Mouse (Mus musculus) gastrocnemius, postnatal 4 days (tissue): ENCODE results near the gene Dpp4. TPM values are rescaled to one million over a fixed set of nuclear protein-coding genes. Genes with fewer than 3 reads are reported as not detected.

Experiments used
- DNase-seq, 2 experiments: peaks; one replicate each; pipeline ENCODE4 v3.0.0; 2021 to 2022; ENCODE audit warnings: low spot score in 2 of 2, mixed read lengths in 2 of 2
- long read RNA-seq, 2 experiments: library from polyadenylated mRNA; stranded (forward); transcript quantifications; one replicate each; pipeline ENCODE4 v2.0.0; 2021
- total RNA-seq, 2 experiments: library from RNA; stranded (reverse); gene quantifications; 2 replicates each; pipeline ENCODE4 v1.2.3; 2021

Dpp4 gene
- total RNA-seq = 10 to 100 TPM; 15.6 to 17.5 TPM
- long read RNA-seq, experiment 1, full-length matches to known transcripts = 17 of 22 reads
- long read RNA-seq, experiment 1, partial matches to known transcripts = 3 of 22 reads
- long read RNA-seq, experiment 1, other reads (novel, unspliced or antisense) = 2 of 22 reads
- long read RNA-seq, experiment 2, full-length matches to known transcripts = 18 of 20 reads
- long read RNA-seq, experiment 2, partial matches to known transcripts = 2 of 20 reads
- long read RNA-seq, experiment 2, other reads (novel, unspliced or antisense) = 0 of 20 reads

DNA sequence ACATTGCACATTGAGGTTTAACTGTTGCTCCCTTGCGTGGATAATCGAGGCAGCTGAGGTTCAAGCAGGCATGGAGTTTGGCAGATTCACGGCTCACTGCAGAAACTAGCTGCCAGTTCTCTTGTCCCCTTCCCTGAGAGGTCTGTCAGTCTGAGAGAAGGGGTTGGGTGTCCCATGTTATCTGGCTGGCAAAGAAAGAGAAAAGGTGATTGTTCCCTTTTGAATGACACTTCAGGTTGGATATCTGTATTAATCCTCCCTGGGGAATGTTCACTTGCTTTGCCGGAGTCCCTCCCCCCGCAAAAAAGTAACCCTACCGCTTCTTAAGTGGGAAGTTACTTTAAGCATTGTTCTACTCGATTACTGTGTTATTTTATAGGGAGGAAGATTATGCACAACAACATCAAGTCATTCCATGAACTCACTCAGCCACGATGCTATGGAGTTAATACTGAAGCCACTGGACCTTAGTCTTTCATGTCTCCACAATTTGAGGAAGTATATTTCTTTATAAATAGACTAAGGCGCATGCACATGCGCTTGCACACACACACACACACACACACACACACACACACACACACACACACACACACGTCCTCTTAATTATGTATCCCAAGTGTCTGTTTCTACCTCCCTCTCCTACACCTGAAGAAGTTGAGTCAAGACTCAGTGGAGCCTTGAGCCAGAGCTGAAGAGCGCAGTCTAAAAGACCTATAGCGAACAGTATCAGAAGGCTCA, at the start of gene Dpp4:
Gene Dpp4, minus strand, starts transcription at position 151 of the 741 bp plus-strand sequence.
- DNase-seq = no peak

DNA sequence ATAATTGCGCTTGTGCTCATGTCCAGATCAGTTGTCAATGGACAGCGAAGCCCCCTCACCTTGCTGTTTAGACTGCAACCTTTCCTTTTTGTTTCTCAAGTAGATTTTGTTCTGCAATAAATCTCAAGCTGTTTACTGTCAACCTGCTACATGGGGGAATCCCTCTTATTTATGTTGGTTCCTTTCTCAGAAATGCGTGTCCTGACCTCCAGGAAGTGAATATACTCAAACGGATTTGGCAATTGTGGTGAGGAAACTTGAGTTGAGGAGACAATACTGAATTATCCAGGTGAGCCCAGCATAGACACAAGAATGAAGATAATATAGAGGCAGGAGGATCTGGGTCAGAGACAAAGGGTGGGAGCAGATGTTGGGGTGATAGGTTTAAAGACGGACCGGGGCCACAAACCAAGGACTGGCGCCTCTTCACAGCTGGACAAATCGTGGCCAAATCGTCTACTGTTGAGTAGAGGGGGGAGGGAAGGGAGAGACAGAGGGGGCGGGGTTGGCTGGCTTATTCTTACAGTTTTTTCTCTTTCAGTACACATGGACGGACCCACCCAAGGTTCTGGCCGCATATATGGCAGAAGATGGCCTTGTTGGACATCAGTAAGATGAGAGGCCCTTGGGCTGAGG, 48.9 kb upstream of the Dpp4 start:
- DNase-seq = no peak

DNA sequence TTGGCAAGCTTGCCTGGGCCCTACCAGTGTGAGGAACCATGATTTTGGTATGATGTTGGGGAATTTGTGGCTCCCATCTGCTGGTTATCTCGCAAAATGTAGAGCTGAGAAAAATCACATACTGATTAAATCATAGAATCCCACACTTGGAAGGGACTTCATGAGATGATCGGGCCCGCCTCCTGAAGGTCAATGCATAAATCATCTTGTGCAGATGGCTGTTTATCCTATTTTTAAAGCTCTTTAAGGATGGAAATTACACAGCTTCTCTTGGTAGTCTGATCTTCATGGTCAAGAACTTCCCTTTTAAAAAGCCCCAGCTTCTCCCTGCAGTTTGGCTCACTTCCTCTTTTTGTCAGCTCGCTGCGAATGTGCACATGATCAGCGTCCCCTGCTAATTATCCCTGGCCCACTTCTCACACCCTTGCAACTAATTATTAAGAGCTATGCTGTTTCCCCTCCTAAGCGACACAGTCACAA, 48.2 kb upstream of the Dpp4 start:
- no peak for DNase-seq

DNA sequence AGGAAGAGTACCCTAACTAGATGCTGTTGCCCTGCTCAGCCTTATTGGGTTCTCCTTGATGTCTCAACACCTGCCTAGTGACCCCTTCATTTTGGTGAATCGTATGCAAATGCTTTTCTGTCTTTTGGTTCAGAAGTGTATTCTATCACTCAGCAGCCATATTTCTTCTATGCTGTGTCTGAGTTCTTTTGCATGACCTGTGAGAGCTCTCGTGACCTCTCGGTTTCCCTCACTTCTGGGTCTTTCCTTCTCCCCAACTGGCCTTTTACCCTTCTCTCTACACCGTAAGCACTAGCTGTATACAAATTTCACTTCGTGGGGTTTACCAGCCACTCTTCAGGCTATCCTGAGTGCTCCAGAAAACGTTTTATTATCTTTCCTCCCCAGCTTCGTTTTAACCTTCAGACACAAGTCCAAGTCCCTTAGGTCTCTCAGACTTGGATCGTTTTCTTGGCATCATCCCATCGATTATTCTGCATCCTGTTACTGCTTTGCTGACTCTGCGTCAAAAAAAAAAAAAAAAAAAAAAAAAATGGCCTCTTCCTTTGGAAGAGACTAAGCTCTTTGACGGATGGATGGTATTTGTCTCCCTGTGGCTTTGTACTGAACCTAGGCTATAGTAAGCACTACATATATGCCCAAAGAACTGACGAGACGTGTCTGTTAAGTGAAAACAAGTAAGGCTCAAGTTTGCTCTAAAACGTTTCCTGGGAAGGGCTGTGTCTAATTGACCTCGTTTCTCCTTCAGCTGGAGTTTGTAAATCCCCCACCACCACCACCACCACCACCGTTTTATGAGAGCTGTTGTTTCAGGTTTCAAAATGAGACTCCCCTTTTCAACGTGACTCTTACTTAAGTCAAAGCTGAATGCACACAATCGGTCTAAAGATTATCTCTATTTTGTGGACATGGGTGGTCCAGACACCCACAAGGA, 47.5 kb upstream of the Dpp4 start:
- DNase-seq = no peak

DNA sequence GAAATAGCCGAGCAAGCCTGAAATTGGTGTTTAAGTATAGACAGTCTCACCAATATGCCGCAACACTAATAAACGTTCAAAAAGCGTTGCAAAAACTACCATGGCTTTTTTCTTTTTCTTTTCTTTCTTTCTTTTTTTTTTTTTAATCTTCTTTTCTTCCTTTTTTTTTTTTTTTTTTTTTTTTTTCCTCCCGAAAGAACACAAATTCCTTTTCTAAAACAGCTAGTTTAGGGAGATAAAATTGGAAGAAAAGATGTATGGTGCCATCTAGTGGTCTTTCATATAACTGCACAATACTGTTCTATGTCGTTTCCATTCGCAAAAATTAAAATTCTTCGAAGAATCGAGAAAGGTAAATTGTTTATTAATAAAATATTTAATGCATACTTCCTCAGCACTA, 46.0 kb upstream of the Dpp4 start:
- no peak for DNase-seq

DNA sequence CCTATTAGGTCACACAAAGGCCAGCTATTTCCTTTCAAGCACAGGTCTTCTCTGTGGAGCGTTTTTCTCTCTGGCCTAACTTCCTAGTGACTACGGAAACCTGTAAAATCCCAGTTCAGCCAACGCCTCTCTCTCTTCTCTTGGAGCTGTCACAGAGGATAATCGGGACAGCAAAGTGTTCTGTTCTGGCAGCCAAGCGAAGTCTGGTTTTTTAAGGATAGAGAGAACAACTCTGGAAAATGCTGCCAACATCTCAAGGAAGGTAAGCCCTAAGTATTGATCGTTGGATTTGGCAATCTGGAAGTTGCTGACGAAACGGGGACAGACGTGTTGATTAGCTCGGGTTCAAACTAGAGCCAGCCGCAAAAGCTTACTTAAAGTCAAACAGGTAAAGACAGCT, 43.0 kb upstream of the Dpp4 start:
- DNase-seq = no peak

DNA sequence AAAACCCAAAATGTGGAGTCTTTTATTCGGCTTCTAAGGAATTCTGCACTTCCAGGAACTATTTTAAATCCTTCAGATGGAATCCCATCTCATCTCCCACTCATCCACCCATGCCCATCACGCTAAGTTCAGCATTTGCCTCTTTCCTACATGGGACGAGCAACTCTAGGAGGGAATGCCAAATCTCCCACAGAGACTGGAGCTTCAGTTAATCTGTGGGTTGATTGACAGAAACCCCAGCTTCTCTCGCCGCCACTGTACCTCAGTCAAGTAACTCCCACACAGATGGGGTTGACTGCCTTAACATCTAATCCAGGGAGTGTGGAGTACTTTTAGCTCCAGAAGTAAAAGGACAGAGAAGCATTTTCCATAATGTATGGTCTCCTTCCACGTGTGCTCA, 42.0 kb upstream of the Dpp4 start:
- no peak for DNase-seq

DNA sequence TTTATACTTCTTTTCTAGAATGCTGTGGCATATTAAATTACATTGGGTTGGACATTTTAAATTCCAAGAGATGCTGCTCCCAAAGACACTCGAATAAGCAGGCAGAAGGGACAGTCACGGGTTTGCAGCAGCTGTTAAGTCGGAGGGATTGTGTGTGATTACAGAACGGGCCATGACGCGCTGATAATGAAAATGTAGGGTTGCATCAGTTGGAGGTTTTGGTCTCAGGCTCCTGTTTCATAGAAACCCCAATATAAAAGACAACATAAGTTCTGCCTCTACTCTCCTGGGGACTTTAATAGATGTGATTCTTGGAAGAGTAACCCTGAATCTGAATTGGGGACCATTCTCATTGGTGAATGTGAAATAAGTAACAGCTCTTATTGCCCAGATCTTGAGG, 38.3 kb upstream of the Dpp4 start:
- no peak for DNase-seq

DNA sequence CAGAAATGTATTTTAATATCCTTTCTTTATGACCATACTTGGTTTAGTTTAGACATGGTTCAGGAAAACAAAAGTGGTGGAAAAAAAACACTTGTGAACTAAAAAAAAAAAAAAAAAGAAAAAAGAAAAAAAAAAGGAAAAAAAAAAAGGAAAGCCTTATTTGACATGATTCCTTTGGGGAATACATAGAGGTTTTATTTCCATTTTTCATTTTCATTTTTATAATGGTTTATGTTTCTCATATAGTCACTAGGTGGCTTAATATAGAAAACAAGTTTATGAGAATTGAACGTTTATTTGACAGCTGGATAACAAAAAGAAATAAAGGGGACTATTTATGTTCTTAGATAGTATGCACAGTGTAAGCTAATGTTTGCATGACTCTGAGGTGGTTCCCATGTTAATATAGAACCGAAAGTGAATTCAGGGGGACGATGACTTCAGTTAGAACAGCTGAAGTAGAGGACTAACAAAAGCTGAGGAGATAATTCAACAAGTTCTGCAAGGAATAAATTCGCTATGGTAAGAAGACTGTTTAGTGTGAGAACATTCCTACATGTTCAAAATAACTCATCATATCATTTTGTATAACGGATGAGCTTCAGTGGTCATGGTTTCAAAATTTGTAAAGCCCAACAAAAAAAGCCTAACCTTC, 37.8 kb upstream of the Dpp4 start:
- DNase-seq = no peak

DNA sequence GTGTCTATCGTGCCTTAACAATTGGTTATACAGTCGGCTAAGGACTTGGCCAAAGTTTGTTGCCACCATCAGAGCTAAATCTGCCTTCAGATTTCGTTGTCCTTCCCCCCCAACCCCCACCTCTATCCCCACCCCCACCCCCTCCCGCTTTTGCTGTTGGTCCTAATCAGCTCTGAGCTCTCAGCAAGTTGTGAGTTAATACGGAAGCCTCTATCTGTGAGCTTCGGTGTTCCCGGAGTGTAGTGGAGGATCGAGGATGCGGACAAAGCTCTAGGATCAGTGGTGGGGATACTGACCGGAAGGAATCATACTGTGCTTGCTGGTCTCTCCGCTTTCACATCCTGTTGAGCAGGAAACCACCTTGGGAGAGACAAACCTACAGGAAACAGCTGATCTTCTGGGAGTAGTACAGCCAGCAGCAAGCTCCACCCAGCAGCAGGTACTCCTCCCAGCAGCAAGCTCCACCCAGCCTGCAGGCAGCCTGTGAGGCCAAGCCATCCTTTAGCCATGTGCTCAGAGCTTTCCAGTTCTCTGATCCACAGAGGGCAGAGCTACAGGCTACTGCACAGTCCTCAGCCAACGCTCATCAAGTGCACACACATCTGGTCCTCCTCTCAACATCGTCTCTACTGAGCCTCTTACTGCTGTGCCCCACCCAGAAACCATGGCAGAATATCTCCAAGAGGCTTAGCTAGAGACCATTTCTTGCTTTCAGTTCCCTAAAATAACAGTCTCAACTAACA, 28.9 kb upstream of the Dpp4 start:
- no peak for DNase-seq

DNA sequence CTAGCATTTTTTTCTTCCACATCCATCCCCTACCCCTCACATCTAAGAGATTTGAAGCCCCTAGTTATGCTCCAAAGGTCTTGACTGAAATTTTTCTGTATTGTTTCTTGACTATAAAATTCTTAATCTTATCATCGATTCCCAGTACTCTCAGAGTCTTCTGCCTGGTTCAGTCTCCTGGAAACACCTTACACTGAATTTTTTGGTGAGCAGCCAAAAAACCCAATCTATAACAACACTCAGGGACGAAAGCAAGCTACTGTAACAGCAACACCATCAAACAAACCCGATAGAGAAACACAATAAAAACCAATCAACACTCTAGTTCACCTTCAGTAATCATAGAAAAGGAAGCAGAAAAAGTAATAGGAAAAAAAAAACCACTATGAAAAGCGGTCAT, 28.1 kb upstream of the Dpp4 start:
- DNase-seq = no peak

DNA sequence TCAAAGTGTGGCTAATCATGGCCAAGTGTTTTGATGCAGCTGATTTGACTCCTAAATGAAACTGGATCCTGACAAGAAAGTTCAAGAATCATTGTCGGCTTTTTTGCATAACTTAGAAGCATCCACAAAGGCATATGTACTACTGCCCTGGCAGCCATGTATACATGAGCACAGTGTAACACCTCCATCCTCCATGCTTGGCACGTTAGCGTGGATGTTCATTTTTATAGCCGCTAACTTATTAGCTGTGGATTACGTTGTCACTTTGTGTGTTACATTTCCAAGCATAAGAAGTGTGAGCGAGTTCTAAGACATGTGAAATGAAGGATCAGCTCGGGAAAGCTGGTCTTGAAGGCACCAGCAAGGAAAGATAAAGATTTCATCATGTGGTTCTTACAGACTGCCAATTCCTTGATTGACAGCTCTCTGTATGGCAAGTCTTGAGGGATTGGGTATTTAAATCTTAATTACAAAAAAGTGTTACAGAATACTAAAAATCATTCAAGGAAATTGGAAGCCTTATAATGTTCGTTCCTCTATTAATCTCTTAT, 19.3 kb upstream of the Dpp4 start:
- DNase-seq = no peak

DNA sequence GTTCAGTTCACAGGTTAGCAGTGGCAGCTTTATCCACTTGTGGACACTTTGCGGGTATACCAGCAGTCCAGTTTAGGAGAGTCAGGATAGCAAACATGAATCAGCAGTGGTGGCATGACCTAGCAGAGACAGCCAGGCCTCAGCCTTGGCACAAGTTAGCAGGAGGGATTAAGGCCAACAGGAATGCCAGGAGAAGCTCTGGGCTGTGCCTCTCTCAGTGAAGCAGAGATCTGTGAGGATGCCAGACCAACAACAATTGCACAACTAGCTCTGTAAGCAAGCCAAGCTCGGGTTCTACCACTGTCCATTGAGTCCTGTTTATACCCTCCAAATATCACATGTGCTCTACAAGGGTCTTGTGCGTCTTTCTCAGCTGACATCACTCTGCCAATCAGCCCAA, 13.9 kb upstream of the Dpp4 start:
- DNase-seq = no peak

DNA sequence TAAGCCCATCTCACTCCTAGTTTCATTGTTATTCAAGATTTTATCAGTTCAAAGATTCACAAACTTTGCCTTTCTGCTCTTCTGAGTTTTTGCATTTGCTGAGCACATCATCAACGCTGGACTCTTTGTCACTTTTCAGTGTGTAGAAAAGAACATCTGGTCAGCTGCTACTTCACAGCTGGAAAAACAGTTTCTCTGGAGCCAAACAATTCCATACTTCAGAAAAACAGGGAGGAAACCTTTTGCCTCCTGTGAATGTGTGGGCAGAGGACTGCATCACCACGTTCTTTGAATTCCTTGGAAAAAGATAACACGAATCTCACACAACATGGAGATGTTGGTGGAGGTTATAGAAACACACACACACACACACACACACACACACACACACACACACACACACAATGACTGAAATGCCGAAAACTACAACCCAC, 11.3 kb upstream of the Dpp4 start:
- no peak for DNase-seq

DNA sequence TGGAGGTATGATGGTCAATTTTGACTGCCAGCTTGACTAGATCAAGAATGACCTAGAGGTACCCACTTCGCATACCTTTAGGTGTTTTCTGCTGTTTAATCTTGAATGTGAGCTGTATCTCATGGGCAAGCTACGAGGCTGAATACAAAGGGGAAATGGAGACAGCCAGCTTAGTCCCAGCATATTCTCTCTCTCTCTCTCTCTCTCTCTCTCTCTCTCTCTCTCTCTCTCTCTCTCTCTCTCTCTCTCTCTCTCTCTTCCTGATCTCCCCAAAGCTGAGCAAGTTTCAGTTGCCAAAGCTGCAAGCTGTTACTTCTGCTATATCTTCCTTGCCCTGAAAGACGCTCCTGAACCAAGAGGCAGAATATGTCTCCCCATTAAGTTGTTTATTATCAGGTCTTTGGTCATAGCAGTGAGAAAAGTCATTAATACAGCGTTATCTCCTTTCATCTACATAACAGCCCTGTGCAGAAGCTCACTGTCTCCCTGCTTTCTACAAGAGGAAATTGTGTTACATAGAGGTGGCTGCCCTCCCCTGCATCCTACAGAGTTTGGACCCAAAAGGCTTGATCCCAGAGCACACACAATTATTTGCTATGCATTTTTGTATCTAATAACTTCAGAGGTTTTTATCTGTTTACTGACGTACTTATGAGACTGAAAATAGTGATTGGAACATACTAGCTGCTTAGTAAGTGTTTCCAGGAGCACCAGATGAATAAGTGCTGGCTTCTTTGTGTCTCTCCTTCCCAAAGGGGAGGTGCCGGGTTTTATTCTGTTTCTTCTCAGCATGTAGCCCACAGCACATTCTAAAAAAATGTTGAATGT, 10.7 kb upstream of the Dpp4 start:
- no peak for DNase-seq

DNA sequence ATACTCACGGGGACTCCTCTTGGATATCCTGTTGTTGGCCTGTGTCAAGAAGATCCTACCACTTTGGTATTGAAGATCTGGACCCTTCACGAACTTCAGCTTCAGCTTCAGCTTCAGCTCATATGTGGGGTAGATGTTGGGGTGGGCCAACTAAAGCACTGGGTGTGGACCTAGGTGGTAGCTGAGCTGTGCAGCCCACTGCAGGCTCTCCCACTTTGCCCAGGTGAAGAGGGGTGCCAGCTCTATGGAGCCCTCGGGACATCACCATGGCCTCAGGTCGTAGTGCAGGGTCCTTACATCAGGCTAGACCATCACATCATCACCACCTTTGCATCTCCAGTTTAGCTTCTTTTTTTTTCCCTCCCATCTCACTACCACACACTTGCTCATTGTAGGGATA, 9.2 kb upstream of the Dpp4 start:
- DNase-seq = no peak

DNA sequence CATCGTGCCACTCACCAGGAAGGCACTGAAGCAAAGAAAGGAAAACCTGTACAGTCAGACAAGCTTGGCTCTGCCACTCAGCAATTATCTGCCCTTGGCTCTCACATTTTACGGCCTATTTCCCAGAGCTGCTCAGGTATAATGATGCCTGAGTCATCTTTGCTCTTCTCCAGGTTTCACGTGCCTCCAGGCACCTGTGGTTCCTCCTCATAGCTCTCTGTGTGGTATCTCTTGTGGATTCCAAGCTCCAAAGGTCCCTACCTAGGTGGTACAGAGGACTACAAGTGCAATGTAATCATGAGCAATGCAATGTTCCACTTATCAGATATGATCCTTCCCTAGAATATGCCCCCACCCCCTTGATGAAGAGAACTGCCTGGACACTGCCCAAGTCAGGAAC, 8.0 kb upstream of the Dpp4 start:
- DNase-seq = no peak

DNA sequence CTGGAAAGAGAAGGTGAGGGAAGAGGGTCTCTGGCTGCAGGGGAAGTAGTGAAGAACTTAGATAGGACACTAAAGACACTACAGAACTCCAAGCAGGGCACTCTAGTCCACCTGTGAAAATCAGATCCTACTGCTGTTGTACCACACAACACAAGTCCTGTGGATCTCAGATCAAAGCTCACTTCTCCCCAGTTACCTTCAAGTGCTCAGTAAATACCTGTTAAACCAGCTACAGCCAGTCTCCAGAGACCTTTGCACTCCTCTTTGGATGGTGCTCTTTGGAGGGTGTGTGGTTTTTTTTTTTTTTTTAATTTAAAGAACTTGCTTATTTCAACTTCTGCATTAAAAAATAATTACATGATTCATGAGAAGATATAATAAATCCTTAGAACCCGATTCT, 5.2 kb upstream of the Dpp4 start:
- no peak for DNase-seq
